Mouse (Mus musculus) lung, adult 2 months (tissue): ENCODE measurements around the gene Ddi2. TPM values are rescaled to one million over a fixed set of nuclear protein-coding genes. Genes with fewer than 3 reads are reported as not detected.

Source experiments
- DNase-seq: peaks from one replicate; pipeline ENCODE4 v3.0.0; 2022
- H3K4me1 ChIP-seq: fragments of 200-500 bp; 2 replicates; pipeline ENCODE4 v1.6.1; 2011; ENCODE audit warnings: low read length; ENCODE audit not compliant: control insufficient read depth, insufficient read depth
- H3K4me3 ChIP-seq: fragments of 200-500 bp; replicated peaks from 2 replicates; pipeline ENCODE3; 2011; ENCODE audit warnings: low read depth, mild to moderate bottlenecking, control low read depth, low read length; ENCODE audit errors: extremely low read depth
- CTCF ChIP-seq: fragments of 200-500 bp; IDR thresholded peaks from 2 replicates; pipeline ENCODE4 v1.5.1; 2011; ENCODE audit warnings: mild to moderate bottlenecking, low read length, control low read depth; ENCODE audit not compliant: insufficient read depth
- POLR2A ChIP-seq: fragments of 200-500 bp; IDR thresholded peaks from 2 replicates; pipeline ENCODE4 v1.6.1; 2011; ENCODE audit warnings: low read depth, mild to moderate bottlenecking, control low read depth, low read length, borderline replicate concordance; ENCODE audit errors: extremely low read depth
- WGBS: fragments of 180-500 bp; shearing (Covaris S2); methylation state at CpG from one replicate; pipeline ENCODE4 v1.1.7; 2018; 5-methylcytosine and 5-hydroxymethylcytosine counted together
- polyA plus RNA-seq: library from polyadenylated mRNA; depleted of rRNA; stranded (reverse); fragments of >200 nt; gene quantifications from 2 replicates; pipeline ENCODE4 v1.2.3, GENCODE M21; 2012

Ddi2 gene
- polyA plus RNA-seq, 1 experiment, result 19.7 TPM

- no peak for DNase-seq
- TF ChIP-seq POLR2A (no peak), CTCF (no peak)
- peaks cover 6% of the 10 kb centered on the region for H3K4me1 ChIP-seq
- H3K4me3 ChIP-seq, result no peak overlapping the region
- whole genome bisulfite sequencing, result 94% methylated on average over 11 of the region's 11 CpGs
These were observed 62.3 kb downstream of the Ddi2 start for GRCm38 (mm10) chr4:141660884-141661283.

- 69% methylated on average over 4 of the region's 4 CpGs for WGBS
- TF ChIP-seq CTCF (peak; percentile 27; the same call in 1 of the 2 replicates), POLR2A (no peak)
- Histone ChIP-seq H3K4me3 (no peak overlapping the region), H3K4me1 (peaks cover 6% of the 10 kb centered on the region)
- no peak for DNase-seq
These were observed 63.5 kb downstream of the Ddi2 start for GRCm38 (mm10) chr4:141659739-141660138.

DNA sequence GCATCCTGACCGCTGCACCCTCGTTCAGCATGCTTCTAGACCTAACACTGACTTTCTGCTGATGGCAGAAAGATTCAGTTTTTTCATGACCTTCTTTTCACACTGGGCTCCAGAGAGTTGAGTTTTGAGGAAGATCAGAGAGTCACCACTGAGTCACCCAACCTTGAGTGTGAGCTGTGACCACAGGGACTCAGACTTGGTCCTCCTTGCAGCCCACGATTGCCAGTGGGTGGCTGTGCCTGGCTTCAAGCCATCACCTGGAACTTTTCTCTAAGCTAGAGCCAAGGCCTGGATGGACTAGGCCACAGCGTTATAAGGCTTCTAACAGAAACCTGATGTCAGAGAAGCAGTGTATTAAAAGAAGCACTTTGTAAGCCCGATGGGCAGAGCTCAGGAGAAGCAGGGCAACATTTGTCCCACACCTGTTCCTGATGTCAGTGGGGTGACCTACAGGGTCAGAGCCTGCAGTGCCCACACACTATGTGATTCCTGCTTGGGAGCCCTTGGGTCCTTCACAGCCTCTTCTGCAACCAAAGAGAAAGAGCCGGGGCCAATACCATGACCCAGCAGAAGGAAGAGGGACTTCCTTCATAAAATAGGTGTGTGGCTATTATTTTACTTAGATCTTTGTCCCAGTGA is 64.3 kb downstream of the Ddi2 start:
- no peak for TF ChIP-seq CTCF
- TF ChIP-seq POLR2A, result no peak
- WGBS, result 77% methylated on average over 6 of the region's 6 CpGs
- DNase-seq, result no peak
- H3K4me1 ChIP-seq, result peaks cover 6% of the 10 kb centered on the region
- H3K4me3 ChIP-seq, result no peak overlapping the region

DNA sequence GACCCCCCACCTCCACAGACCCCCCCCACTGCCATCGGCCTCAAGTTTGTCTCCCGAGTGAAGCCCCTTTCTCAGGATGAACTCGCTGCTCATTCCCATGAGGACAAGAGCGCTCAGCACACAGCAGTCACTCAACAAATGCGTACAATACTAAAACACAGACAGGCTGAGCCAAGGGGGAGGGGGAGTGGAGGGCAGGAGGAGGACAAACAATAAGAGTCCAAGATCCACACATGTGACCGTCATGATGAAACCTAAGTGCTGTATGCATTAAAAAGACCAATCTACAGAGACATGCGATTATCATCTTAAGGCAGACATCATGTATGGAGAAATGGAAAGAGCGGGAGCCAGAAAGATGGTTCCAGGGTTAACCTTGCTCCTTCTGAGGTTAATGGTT is 66.3 kb downstream of the Ddi2 start:
- H3K4me3 ChIP-seq, result no peak overlapping the region
- no peak for DNase-seq
- 74% methylated on average over 8 of the region's 8 CpGs for WGBS
- TF ChIP-seq CTCF (no peak), POLR2A (no peak)
- H3K4me1 ChIP-seq, result no peaks in the 10 kb centered on the region; the same call in 1 of the 2 replicates

DNA sequence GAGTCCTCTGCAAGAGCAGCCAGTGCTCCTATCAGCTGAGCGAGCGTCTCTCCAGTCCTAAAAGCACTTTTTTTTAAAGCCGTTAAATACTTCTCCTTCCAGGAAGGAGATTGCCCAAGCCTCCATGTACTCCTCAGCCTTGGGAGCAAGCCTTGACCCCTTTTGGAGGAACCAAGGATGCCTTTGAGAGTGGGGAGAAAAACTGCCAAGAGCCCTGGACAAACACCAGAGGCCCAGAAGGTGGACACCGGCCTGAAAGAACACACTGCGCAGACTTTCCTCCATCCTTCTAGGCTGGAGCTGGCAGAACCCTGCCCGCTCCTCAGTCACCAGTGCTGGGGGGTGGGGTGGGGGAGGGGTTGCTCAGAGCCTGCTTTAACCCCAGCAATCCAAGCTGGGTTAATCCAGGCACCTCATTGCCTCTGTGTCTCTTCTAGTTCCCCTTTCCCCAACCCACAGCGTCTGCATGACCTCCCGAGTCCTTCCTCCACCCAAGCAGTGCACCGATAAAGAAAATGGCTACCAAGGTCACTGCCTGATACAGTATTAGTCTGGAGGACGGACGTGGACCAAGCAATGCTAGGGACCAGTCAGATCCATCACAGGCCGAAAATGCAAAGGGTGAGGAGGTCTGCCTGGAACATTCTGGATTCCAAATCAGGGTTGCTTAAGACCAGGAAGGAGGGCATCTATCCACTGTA is 67.2 kb downstream of the Ddi2 start:
- Histone ChIP-seq H3K4me1 (no peaks in the 10 kb centered on the region; the same call in 1 of the 2 replicates), H3K4me3 (no peak overlapping the region)
- WGBS, result 54% methylated on average over 12 of the region's 12 CpGs
- TF ChIP-seq CTCF, result no peak
- no peak for TF ChIP-seq POLR2A
- DNase-seq, result peak; percentile 45

DNA sequence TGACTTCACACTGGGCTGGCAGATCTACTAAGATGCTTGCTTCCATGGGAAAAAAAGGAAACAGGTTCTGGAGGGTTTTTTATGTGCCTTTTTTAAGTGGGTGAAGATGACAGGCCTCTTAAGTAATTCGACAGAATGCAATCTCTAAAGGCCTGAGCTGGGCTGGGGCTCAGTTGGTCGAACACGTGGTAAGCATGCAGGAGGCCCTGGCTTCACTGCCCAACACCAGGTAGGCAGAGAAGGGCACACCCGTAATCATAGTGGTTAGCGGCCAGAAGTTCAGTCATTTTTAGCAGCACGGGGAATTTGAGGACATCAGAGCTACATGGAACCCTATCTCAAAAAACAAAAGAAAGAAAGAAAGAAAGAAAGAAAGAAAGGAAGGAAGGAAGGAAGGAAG is 68.7 kb downstream of the Ddi2 start:
- TF ChIP-seq POLR2A (no peak), CTCF (no peak)
- 70% methylated on average over 6 of the region's 6 CpGs for WGBS
- H3K4me3 ChIP-seq, result no peak overlapping the region
- no peak for DNase-seq
- no peaks in the 10 kb centered on the region; the same call in 1 of the 2 replicates for H3K4me1 ChIP-seq

DNA sequence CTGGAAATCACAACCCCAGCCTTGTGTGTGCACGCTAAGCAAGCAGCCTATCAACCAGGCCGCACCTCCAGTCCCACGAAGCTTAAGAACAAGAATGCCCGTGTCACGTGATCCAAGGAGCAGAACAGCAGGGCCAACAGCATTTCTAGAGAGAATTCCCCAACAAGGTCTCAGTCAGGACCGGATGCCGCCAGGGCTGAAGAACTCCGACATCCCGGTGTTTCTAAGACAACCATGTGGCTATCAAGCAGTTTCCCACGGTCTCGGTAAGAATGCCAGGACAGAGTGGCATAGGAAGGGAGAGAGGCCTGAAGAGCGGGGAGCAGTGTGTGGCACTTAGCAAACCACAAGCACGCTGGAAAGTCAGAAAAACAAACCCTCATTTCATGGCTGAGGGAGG is 69.4 kb downstream of the Ddi2 start:
- DNase-seq, result peak; percentile 41
- Histone ChIP-seq H3K4me3 (no peak overlapping the region), H3K4me1 (no peaks in the 10 kb centered on the region; the same call in 1 of the 2 replicates)
- WGBS, result 72% methylated on average over 13 of the region's 13 CpGs
- TF ChIP-seq CTCF, result no peak
- TF ChIP-seq POLR2A, result no peak

DNA sequence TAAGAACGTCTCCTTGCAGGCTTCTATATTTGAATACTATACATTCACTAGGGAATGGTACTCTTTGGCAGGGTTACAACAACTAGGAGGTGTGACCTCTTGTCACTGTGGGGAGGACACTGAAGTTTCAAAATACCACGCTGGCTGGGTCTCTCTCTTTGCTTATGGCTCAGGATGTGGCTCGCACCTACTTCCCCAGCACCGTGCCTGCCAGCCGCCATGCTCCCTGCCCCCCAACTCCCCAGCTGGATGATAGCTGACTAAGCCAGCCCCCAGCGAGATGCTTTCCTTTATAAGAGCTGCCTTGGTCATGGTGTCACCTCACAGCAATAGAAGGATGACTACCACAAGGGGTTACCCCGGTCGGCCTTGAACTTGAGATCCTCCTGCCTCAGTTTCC is 70.2 kb downstream of the Ddi2 start:
- 68% methylated on average over 8 of the region's 8 CpGs for WGBS
- TF ChIP-seq POLR2A (no peak), CTCF (no peak)
- Histone ChIP-seq H3K4me3 (no peak overlapping the region), H3K4me1 (no peaks in the 10 kb centered on the region; the same call in 1 of the 2 replicates)
- no peak for DNase-seq

- 80% methylated on average over 10 of the region's 10 CpGs for WGBS
- no peaks in the 10 kb centered on the region; the same call in 1 of the 2 replicates for H3K4me1 ChIP-seq
- TF ChIP-seq CTCF, result no peak
- no peak for TF ChIP-seq POLR2A
- H3K4me3 ChIP-seq, result no peak overlapping the region
- no peak for DNase-seq
These were observed 71.3 kb downstream of the Ddi2 start for GRCm38 (mm10) chr4:141651944-141652343.

- TF ChIP-seq POLR2A, result no peak
- no peak for TF ChIP-seq CTCF
- WGBS, result 79% methylated on average over 6 of the region's 6 CpGs
- no peak for DNase-seq
- no peak overlapping the region for H3K4me3 ChIP-seq
- no peaks in the 10 kb centered on the region; the same call in 1 of the 2 replicates for H3K4me1 ChIP-seq
These were observed 71.9 kb downstream of the Ddi2 start for GRCm38 (mm10) chr4:141651286-141651685.
